Mouse (Mus musculus) ES-E14 (cell line): ENCODE results near the gene Gm10277.

Source experiments
- CHD2 ChIP-seq: IDR thresholded peaks from 2 replicates; pipeline ENCODE4 v1.6.1; 2014; ENCODE audit warnings: mild to moderate bottlenecking, low read depth, low read length, inconsistent platforms
- HCFC1 ChIP-seq: IDR thresholded peaks from 2 replicates; pipeline ENCODE4 v1.6.1; 2012; ENCODE audit warnings: low read length, inconsistent platforms, borderline replicate concordance; ENCODE audit not compliant: insufficient read depth
- MAFK ChIP-seq: IDR thresholded peaks from 2 replicates; pipeline ENCODE4 v1.6.1; 2014; ENCODE audit warnings: mild to moderate bottlenecking, low read depth, low read length, inconsistent platforms; ENCODE audit not compliant: insufficient read depth
- ZC3H11A ChIP-seq: IDR thresholded peaks from 2 replicates; pipeline ENCODE4 v1.6.1; 2012; ENCODE audit warnings: low read depth, mild to moderate bottlenecking, inconsistent platforms, low read length, borderline replicate concordance

GRCm38 (mm10) chr11:77813969-77814368 lies 26.4 kb upstream of the Gm10277 start:
- TF ChIP-seq CHD2, result no peak
- TF ChIP-seq ZC3H11A, result no peak
- TF ChIP-seq MAFK, result no peak
- no peak for TF ChIP-seq HCFC1
